Mouse (Mus musculus) hindbrain, embryonic 11.5 days (tissue): ENCODE data around the gene Rapgef2. TPM values are rescaled to one million over a fixed set of nuclear protein-coding genes. Genes with fewer than 3 reads are reported as not detected.
"Not testable (repeated sequence)": the region's sequence is repeated elsewhere in the genome, so short reads cannot be mapped to it uniquely, and the experiment has no call there.

Experiments
- ATAC-seq: fragments of 200-750 bp; cut with Nextera tagmentation; 2 replicates; pipeline ENCODE4 v1.8.0; 2017; ENCODE audit warnings: mild to moderate bottlenecking, moderate TSS enrichment, moderate library complexity; ENCODE audit not compliant: low FRiP score
- DNase-seq: peaks from one replicate; pipeline ENCODE4 v3.0.0-alpha.2; 2015; ENCODE audit warnings: low spot score
- H3K27ac ChIP-seq: fragments of 300-500 bp; sonication (generic); 2 replicates; pipeline ENCODE4 v1.5.1; 2014; ENCODE audit warnings: mild to moderate bottlenecking, low read depth, low read length
- H3K27me3 ChIP-seq: fragments of 300-500 bp; sonication (generic); 2 replicates; pipeline ENCODE4 v1.6.1; 2014; ENCODE audit warnings: mild to moderate bottlenecking, low read length, moderate library complexity, mixed read lengths; ENCODE audit not compliant: control insufficient read depth, insufficient read depth
- H3K36me3 ChIP-seq: fragments of 300-500 bp; sonication (generic); 2 replicates; pipeline ENCODE4 v1.6.1; 2014; ENCODE audit warnings: mild to moderate bottlenecking, low read length, moderate library complexity, mixed read lengths; ENCODE audit not compliant: control insufficient read depth, insufficient read depth
- H3K4me1 ChIP-seq: fragments of 300-500 bp; sonication (generic); replicated peaks from 2 replicates; pipeline ENCODE4 v1.6.1; 2014; ENCODE audit warnings: low read length, mixed read lengths; ENCODE audit not compliant: control insufficient read depth, insufficient read depth
- H3K4me2 ChIP-seq: fragments of 300-500 bp; sonication (generic); replicated peaks from 2 replicates; pipeline ENCODE4 v1.6.1; 2014; ENCODE audit warnings: mild to moderate bottlenecking, low read depth, low read length
- H3K4me3 ChIP-seq: fragments of 300-500 bp; sonication (generic); 2 replicates; pipeline ENCODE4 v1.5.1; 2014; ENCODE audit warnings: low read depth, low read length
- H3K9ac ChIP-seq: fragments of 300-500 bp; sonication (generic); 2 replicates; pipeline ENCODE4 v1.6.1; 2014; ENCODE audit warnings: low read depth, low read length
- H3K9me3 ChIP-seq: fragments of 300-500 bp; sonication (generic); 2 replicates; pipeline ENCODE4 v1.6.1; 2016; ENCODE audit warnings: low read length; ENCODE audit not compliant: control insufficient read depth
- WGBS: fragments of 180-500 bp; shearing (Covaris S2); extraction: QIAGEN DNeasy Blood & Tissue Kit; methylation state at CpG from one replicate; pipeline ENCODE4 v1.1.7; 2014; 5-methylcytosine and 5-hydroxymethylcytosine counted together
- polyA plus RNA-seq: library from polyadenylated mRNA; unstranded; fragments of >200 nt; fragmentation: Nextera tagmentation; extraction: Ambion mirVana; gene quantifications from 2 replicates; pipeline ENCODE4 v1.2.1, GENCODE M21; 2014

Rapgef2 gene
- polyA plus RNA-seq, 1 experiment from 2014 or later = 8.1 TPM

DNA sequence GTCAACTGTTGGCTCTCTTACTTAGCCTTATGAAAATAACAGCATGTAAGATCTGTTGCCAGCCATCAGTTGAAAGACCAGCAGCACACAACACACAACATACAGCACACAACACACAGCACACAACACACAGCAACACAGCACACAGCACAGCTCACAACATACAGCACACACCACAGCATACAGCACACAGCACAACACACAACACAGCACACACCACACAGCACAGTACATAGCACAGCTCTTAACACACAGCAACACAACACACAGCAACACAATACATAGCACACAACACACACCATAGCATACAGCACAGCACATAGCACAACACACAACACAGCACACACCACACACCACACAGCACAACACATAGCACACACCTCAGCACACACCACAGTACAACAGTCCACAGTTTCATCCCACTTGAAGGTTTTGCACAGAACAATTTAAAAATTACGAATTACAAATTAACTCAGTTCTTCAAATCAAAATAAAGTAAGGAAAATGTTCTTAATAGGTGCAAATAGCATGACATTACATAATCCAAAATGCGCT, 106.7 kb downstream of the Rapgef2 start:
- no peak overlapping the region for H3K27ac ChIP-seq
- H3K9ac ChIP-seq = no peak overlapping the region
- H3K36me3 ChIP-seq = no peaks in the 10 kb centered on the region
- DNase-seq (no peak), ATAC-seq (no peak)
- H3K9me3 ChIP-seq = no peaks in the 10 kb centered on the region
- 98% methylated on average over 2 of the region's 2 CpGs for WGBS
- H3K4me2 ChIP-seq = no peak overlapping the region
- no peak overlapping the region for H3K4me3 ChIP-seq
- H3K27me3 ChIP-seq = no peaks in the 10 kb centered on the region
- H3K4me1 ChIP-seq = no peaks in the 10 kb centered on the region; the same call in 1 of the 2 replicates

- DNase-seq (no peak), ATAC-seq (no peak)
- Histone ChIP-seq H3K4me1 (no peaks in the 10 kb centered on the region; the same call in 1 of the 2 replicates), H3K27me3 (no peaks in the 10 kb centered on the region), H3K27ac (no peak overlapping the region), H3K9ac (no peak overlapping the region), H3K4me3 (no peak overlapping the region), H3K36me3 (no peaks in the 10 kb centered on the region), H3K4me2 (no peak overlapping the region), H3K9me3 (no peaks in the 10 kb centered on the region)
- WGBS = 65% methylated on average over 3 of the region's 3 CpGs
Measured at GRCm38 (mm10) chr3:79178708-79179107, 107.6 kb downstream of the Rapgef2 start.

- DNase-seq (no peak), ATAC-seq (no peak)
- H3K4me2 ChIP-seq = no peak overlapping the region
- H3K9me3 ChIP-seq = no peaks in the 10 kb centered on the region
- H3K4me1 ChIP-seq = no peaks in the 10 kb centered on the region; the same call in 1 of the 2 replicates
- no peak overlapping the region for H3K4me3 ChIP-seq
- H3K36me3 ChIP-seq = no peaks in the 10 kb centered on the region
- H3K9ac ChIP-seq = no peak overlapping the region
- no peak overlapping the region for H3K27ac ChIP-seq
- WGBS = 75% methylated on average over 6 of the region's 6 CpGs
- no peaks in the 10 kb centered on the region for H3K27me3 ChIP-seq
Measured at GRCm38 (mm10) chr3:79178070-79178469, 108.2 kb downstream of the Rapgef2 start.

DNA sequence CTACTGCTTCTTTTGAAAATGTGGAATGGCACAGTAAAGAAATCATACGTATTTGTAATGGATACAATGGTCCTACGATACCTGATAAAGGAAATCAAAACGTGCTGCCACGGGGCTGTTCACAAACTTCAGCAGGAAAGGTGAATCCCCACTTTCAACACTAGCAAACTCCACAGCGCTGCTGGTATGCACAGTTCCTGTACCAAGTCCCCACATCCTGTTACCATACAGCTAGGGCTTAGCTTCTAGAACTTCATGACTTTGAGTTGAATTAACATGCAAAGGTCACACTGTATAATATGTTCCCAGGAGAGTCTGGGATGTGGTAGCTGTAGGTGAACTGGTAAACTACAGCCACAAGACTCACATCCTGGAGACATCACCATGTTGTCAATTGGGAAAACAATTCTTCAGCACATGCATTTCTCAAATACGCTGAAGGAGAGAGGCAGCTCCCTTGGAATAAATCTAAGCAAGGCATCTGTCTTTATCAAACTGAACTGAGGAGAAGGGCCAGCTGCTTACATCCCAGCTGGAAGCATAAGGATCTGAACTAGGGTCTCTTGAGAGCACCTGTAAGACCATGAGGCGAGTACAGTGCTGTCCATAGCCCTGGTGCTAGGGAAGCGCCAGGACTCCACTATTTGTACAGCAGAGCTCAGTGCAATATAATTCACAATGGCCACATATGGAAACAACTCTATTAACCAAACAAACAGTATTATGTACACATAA, 109.0 kb downstream of the Rapgef2 start:
- DNase-seq = no peak
- Histone ChIP-seq H3K4me1 (no peaks in the 10 kb centered on the region; the same call in 1 of the 2 replicates), H3K27me3 (no peaks in the 10 kb centered on the region), H3K27ac (no peak overlapping the region), H3K4me3 (no peak overlapping the region), H3K4me2 (no peak overlapping the region), H3K9ac (no peak overlapping the region), H3K9me3 (no peaks in the 10 kb centered on the region), H3K36me3 (no peaks in the 10 kb centered on the region)
- ATAC-seq = no peak
- WGBS = 89% methylated on average over 8 of the region's 8 CpGs

DNA sequence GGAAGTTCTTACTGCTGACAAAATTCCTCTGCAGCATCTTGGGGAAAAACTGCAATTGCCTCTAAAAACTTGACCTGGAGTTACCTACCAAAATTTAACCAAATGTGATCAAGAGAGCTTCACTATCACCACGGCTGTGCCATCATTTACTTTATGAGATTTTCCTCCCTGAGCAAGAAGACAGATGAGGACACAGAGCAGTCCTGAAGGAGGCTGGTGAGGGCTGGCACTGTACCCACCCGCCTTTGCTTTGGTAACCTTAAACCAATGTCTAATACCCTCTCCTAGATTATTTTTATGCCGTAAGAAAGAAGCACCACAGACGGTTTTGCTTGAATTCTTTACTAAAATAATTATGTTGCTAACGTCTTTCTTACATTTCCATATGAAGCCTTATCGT, 112.1 kb downstream of the Rapgef2 start:
- no peaks in the 10 kb centered on the region for H3K4me1 ChIP-seq
- no peak overlapping the region for H3K4me3 ChIP-seq
- DNase-seq (no peak), ATAC-seq (no peak)
- H3K27me3 ChIP-seq = no peaks in the 10 kb centered on the region
- no peak overlapping the region for H3K4me2 ChIP-seq
- no peaks in the 10 kb centered on the region for H3K36me3 ChIP-seq
- WGBS = 89% methylated on average over 6 of the region's 6 CpGs
- no peak overlapping the region for H3K9ac ChIP-seq
- no peaks in the 10 kb centered on the region for H3K9me3 ChIP-seq
- H3K27ac ChIP-seq = no peak overlapping the region

DNA sequence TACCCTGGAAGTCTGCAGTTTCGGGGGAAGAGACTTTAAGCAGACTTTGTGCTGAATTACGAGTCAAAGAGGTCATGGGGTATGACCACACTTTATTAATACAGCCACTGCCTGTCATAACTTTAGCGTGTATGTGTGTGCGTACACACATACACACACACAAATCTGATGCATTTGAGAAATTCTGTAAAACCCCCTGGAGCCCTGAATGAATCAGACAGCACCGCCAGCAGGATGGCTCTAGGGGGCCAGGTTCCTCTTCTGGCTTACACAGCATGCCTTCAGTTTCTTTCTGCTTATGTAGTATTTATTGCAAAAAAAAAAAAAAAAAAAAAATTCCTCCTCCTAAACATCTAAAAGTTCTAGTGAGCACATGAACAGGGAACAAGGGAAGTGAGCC, 113.0 kb downstream of the Rapgef2 start:
- H3K9me3 ChIP-seq = no peaks in the 10 kb centered on the region
- whole genome bisulfite sequencing = 87% methylated on average over 5 of the region's 5 CpGs
- no peaks in the 10 kb centered on the region for H3K27me3 ChIP-seq
- H3K27ac ChIP-seq = no peak overlapping the region
- no peak overlapping the region for H3K9ac ChIP-seq
- DNase-seq (no peak), ATAC-seq (no peak)
- no peak overlapping the region for H3K4me3 ChIP-seq
- H3K4me1 ChIP-seq = no peaks in the 10 kb centered on the region
- H3K36me3 ChIP-seq = no peaks in the 10 kb centered on the region
- no peak overlapping the region for H3K4me2 ChIP-seq

DNA sequence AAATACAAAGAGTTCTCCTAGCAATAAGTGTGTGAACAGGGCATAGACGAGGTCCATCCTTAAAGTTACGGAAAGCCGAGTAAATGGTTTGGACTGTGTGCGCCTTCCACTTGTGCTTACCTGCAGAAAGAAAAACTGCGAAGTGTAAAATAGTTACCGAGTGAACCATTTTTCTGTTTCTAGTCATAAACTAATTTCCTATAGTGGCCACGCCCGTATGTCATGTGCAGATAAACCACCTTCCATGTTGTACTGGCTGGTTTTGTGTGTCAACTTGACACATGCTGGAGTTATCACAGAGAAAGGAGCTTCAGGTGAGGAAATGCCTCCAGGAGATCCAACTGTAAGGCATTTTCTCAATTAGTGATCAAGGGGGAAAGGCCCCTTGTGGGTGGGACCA, 115.2 kb downstream of the Rapgef2 start:
- H3K4me1 ChIP-seq, ATAC-seq, DNase-seq: not testable (repeated sequence)

GRCm38 (mm10) chr3:79168168-79168827, 118.0 kb downstream of the Rapgef2 start:
- DNase-seq (no peak), ATAC-seq (no peak)
- no peak overlapping the region for H3K9ac ChIP-seq
- no peaks in the 10 kb centered on the region for H3K9me3 ChIP-seq
- 74% methylated on average over 2 of the region's 2 CpGs for WGBS
- no peak overlapping the region for H3K4me2 ChIP-seq
- no peaks in the 10 kb centered on the region for H3K27me3 ChIP-seq
- no peak overlapping the region for H3K4me3 ChIP-seq
- no peaks in the 10 kb centered on the region for H3K36me3 ChIP-seq
- H3K4me1 ChIP-seq = no peaks in the 10 kb centered on the region
- H3K27ac ChIP-seq = no peak overlapping the region

More for the DNA sequence above, 115.2 kb downstream of the Rapgef2 start:
- not testable (repeated sequence) for H3K36me3 ChIP-seq, H3K9ac ChIP-seq, H3K9me3 ChIP-seq, H3K4me2 ChIP-seq, H3K4me3 ChIP-seq, H3K27me3 ChIP-seq, H3K27ac ChIP-seq
- 94% methylated on average over 8 of the region's 8 CpGs for WGBS

DNA sequence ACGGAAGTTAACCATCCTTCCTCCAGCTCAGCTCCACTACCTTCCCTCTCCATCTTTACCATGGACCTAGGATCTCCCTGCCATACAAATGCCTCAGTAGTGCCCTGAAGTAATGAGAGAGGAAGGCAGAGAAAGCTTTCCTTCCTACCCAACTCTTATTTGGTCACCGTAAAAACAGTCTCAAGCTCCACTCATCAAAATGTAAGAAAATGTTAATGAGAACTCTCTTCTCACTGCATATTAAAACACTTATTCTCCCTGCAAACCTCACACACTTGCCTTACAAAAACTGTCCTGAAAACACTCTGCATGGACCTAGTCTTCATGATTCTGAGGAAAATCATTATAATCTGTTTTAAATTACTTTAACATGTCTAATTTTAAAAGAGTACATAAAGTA, 118.7 kb downstream of the Rapgef2 start:
- WGBS = 89% methylated on average over 2 of the region's 2 CpGs
- Histone ChIP-seq H3K27ac (no peak overlapping the region), H3K4me2 (no peak overlapping the region), H3K27me3 (no peaks in the 10 kb centered on the region), H3K4me1 (no peaks in the 10 kb centered on the region), H3K4me3 (no peak overlapping the region), H3K9me3 (no peaks in the 10 kb centered on the region), H3K36me3 (no peaks in the 10 kb centered on the region), H3K9ac (no peak overlapping the region)
- no peak for ATAC-seq
- no peak for DNase-seq
